Mouse (Mus musculus): Measurements from ENCODE around the gene Pla2g7. TPM values are rescaled to one million over a fixed set of nuclear protein-coding genes. Genes with fewer than 3 reads are reported as not detected.

The Pla2g7 gene
- total and polyA plus RNA-seq, 3 experiments, result not detected

DNA sequence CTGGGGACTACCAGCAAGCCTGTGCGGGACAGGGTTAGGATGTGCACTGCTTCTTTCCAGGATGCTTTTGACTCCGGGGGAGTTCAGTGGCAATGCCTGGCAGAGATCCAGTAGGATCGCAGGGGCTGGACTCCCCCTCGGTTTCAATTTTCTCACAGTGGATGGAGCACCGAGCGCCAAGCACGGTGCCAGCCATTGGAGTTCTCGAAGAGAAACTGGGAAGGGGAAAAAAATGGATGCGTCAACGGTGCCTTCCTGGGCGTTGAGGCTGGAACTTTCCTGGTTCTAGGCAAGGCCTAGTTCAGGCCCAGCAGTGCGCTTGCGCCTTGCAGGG, 62.5 kb downstream of the Pla2g7 start:
- H3K9me3 ChIP-seq (replicated peaks), result peaks cover 68% of the 10 kb centered on the region

GRCm38 (mm10) chr17:43637146-43637545, 69.2 kb downstream of the Pla2g7 start:
- Histone ChIP-seq H3K4me1 (ENCODE audit: insufficient read depth, low read depth, low read length) (no peaks in the 10 kb centered on the region), H3K4me3 (ENCODE audit: low read depth, low read length) (no peak overlapping the region), H3K9me3 (replicated peaks) (peaks cover 39% of the 10 kb centered on the region), H3K27me3 (ENCODE audit: insufficient read depth, low read length) (no peaks in the 10 kb centered on the region), H3K36me3 (replicated peaks) (no peaks in the 10 kb centered on the region)
- DNase-seq (ENCODE audit: low spot score), result no peak
- TF ChIP-seq CTCF (IDR thresholded peaks at IDR 0.05; ENCODE audit: low read depth, low read length) (no peak), TAL1 (conservative IDR thresholded peaks at IDR 0.05; ENCODE audit: low read depth, low read length) (no peak), GATA1 (IDR thresholded peaks at IDR 0.05; ENCODE audit: borderline replicate concordance, low read length) (no peak), GATA2 (IDR thresholded peaks at IDR 0.05; ENCODE audit: borderline replicate concordance, low read depth, low read length) (no peak), POLR2AphosphoS5 (IDR thresholded peaks at IDR 0.05; ENCODE audit: insufficient replicate concordance, low read depth, low read length) (no peak)
- ATAC-seq (ENCODE audit: extremely low read depth, insufficient number of reproducible peaks, low FRiP score, poor library complexity, severe bottlenecking), result no peak

More for the DNA sequence above, 62.5 kb downstream of the Pla2g7 start:
- Histone ChIP-seq H3K4me3 (ENCODE audit: low read depth, low read length) (no peak overlapping the region; the same call in 1 of the 2 replicates), H3K27me3 (ENCODE audit: insufficient read depth, low read length) (no peaks in the 10 kb centered on the region), H3K36me3 (replicated peaks) (no peaks in the 10 kb centered on the region), H3K4me1 (ENCODE audit: insufficient read depth, low read depth, low read length) (no peaks in the 10 kb centered on the region)
- no peak for ATAC-seq (ENCODE audit: extremely low read depth, insufficient number of reproducible peaks, low FRiP score, poor library complexity, severe bottlenecking)
- DNase-seq (ENCODE audit: low spot score), result no peak
- no peak for TF ChIP-seq TAL1 (conservative IDR thresholded peaks at IDR 0.05; ENCODE audit: low read depth, low read length)
- no peak for TF ChIP-seq GATA1 (IDR thresholded peaks at IDR 0.05; ENCODE audit: borderline replicate concordance, low read length)
- TF ChIP-seq POLR2AphosphoS5 (IDR thresholded peaks at IDR 0.05; ENCODE audit: insufficient replicate concordance, low read depth, low read length), result no peak
- TF ChIP-seq GATA2 (IDR thresholded peaks at IDR 0.05; ENCODE audit: borderline replicate concordance, low read depth, low read length), result no peak
- no peak for TF ChIP-seq CTCF (IDR thresholded peaks at IDR 0.05; ENCODE audit: low read depth, low read length)

GRCm38 (mm10) chr17:43640825-43641224, 72.9 kb downstream of the Pla2g7 start:
- H3K4me1 ChIP-seq (ENCODE audit: insufficient read depth, low read depth, low read length), result no peaks in the 10 kb centered on the region

DNA sequence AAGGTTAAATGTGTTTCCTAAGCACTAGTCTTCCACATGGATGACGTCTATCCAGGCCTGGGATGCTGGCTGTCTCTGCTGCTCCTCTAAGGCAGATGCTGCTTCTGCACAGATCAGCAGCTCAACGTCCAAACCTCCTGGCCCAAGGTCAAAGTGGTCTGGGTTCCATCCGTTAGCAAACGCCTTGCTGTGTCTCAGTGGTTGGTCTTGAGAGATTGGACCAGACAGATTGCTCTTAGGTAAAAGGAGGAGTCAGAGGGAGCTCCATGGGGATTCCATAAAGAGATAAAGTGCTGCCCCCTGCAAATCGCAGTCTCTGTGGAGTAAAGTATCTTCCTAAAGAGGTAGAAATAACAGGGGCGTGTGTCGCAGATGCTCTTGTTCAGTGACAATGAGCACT, 75.3 kb downstream of the Pla2g7 start:
- ATAC-seq (ENCODE audit: extremely low read depth, insufficient number of reproducible peaks, low FRiP score, poor library complexity, severe bottlenecking), result no peak

More at GRCm38 (mm10) chr17:43640825-43641224, 72.9 kb downstream of the Pla2g7 start:
- H3K36me3 ChIP-seq (replicated peaks), result no peaks in the 10 kb centered on the region
- DNase-seq (ENCODE audit: low spot score) (no peak), ATAC-seq (ENCODE audit: extremely low read depth, insufficient number of reproducible peaks, low FRiP score, poor library complexity, severe bottlenecking) (no peak)
- no peaks in the 10 kb centered on the region for H3K27me3 ChIP-seq (ENCODE audit: insufficient read depth, low read length)
- H3K4me3 ChIP-seq (ENCODE audit: low read depth, low read length), result no peak overlapping the region
- TF ChIP-seq GATA2 (IDR thresholded peaks at IDR 0.05; ENCODE audit: borderline replicate concordance, low read depth, low read length) (no peak), GATA1 (IDR thresholded peaks at IDR 0.05; ENCODE audit: borderline replicate concordance, low read length) (no peak), POLR2AphosphoS5 (IDR thresholded peaks at IDR 0.05; ENCODE audit: insufficient replicate concordance, low read depth, low read length) (no peak), TAL1 (conservative IDR thresholded peaks at IDR 0.05; ENCODE audit: low read depth, low read length) (no peak), CTCF (IDR thresholded peaks at IDR 0.05; ENCODE audit: low read depth, low read length) (no peak)
- H3K9me3 ChIP-seq (replicated peaks), result peaks cover 55% of the 10 kb centered on the region

DNA sequence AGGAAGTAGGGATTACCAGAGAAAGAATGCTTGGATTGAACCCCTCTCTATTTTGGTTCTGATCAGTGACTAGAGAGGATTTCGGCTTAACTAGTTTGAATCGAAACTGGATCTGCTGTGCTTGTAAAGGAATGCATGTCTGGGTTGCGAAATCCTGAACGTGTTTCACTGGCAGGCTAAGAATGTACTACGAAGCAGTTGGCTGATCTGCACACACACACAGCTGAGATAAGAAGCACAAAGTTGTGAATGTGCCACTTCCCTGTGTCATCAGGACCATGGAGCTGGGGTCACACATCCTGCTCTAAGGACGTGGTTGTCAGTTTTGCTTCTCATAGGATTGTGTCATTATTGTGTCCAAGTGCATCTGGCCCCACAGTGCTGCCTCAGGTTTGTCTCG, 76.5 kb downstream of the Pla2g7 start:
- Histone ChIP-seq H3K4me1 (ENCODE audit: insufficient read depth, low read depth, low read length) (no peaks in the 10 kb centered on the region), H3K27me3 (ENCODE audit: insufficient read depth, low read length) (no peaks in the 10 kb centered on the region), H3K4me3 (ENCODE audit: low read depth, low read length) (no peak overlapping the region), H3K9me3 (replicated peaks) (peaks cover 56% of the 10 kb centered on the region), H3K36me3 (replicated peaks) (no peaks in the 10 kb centered on the region)
- TF ChIP-seq POLR2AphosphoS5 (IDR thresholded peaks at IDR 0.05; ENCODE audit: insufficient replicate concordance, low read depth, low read length), result no peak
- no peak for TF ChIP-seq GATA2 (IDR thresholded peaks at IDR 0.05; ENCODE audit: borderline replicate concordance, low read depth, low read length)
- no peak for TF ChIP-seq TAL1 (conservative IDR thresholded peaks at IDR 0.05; ENCODE audit: low read depth, low read length)
- no peak for ATAC-seq (ENCODE audit: extremely low read depth, insufficient number of reproducible peaks, low FRiP score, poor library complexity, severe bottlenecking)
- DNase-seq (ENCODE audit: low spot score), result no peak

More for the DNA sequence above, 75.3 kb downstream of the Pla2g7 start:
- Histone ChIP-seq H3K36me3 (replicated peaks) (no peaks in the 10 kb centered on the region), H3K4me1 (ENCODE audit: insufficient read depth, low read depth, low read length) (no peaks in the 10 kb centered on the region), H3K9me3 (replicated peaks) (peaks cover 53% of the 10 kb centered on the region), H3K27me3 (ENCODE audit: insufficient read depth, low read length) (no peaks in the 10 kb centered on the region), H3K4me3 (ENCODE audit: low read depth, low read length) (no peak overlapping the region)
- no peak for DNase-seq (ENCODE audit: low spot score)
- TF ChIP-seq POLR2AphosphoS5 (IDR thresholded peaks at IDR 0.05; ENCODE audit: insufficient replicate concordance, low read depth, low read length) (no peak), CTCF (IDR thresholded peaks at IDR 0.05; ENCODE audit: low read depth, low read length) (no peak), TAL1 (conservative IDR thresholded peaks at IDR 0.05; ENCODE audit: low read depth, low read length) (no peak), GATA1 (IDR thresholded peaks at IDR 0.05; ENCODE audit: borderline replicate concordance, low read length) (no peak)

GRCm38 (mm10) chr17:43645136-43645535, 77.2 kb downstream of the Pla2g7 start:
- no peaks in the 10 kb centered on the region for H3K4me1 ChIP-seq (ENCODE audit: insufficient read depth, low read depth, low read length)
- H3K9me3 ChIP-seq (replicated peaks), result peaks cover 60% of the 10 kb centered on the region
- no peaks in the 10 kb centered on the region for H3K36me3 ChIP-seq (replicated peaks)
- no peak for ATAC-seq (ENCODE audit: extremely low read depth, insufficient number of reproducible peaks, low FRiP score, poor library complexity, severe bottlenecking)
- no peak for DNase-seq (ENCODE audit: low spot score)
- no peaks in the 10 kb centered on the region for H3K27me3 ChIP-seq (ENCODE audit: insufficient read depth, low read length)
- H3K4me3 ChIP-seq (ENCODE audit: low read depth, low read length), result no peak overlapping the region
- TF ChIP-seq GATA1 (IDR thresholded peaks at IDR 0.05; ENCODE audit: borderline replicate concordance, low read length) (no peak), POLR2AphosphoS5 (IDR thresholded peaks at IDR 0.05; ENCODE audit: insufficient replicate concordance, low read depth, low read length) (no peak), GATA2 (IDR thresholded peaks at IDR 0.05; ENCODE audit: borderline replicate concordance, low read depth, low read length) (no peak), CTCF (IDR thresholded peaks at IDR 0.05; ENCODE audit: low read depth, low read length) (no peak), TAL1 (conservative IDR thresholded peaks at IDR 0.05; ENCODE audit: low read depth, low read length) (no peak)
